Mouse (Mus musculus): ENCODE data around the gene H2bfm. TPM values are rescaled to one million over a fixed set of nuclear protein-coding genes. Genes with fewer than 3 reads are reported as not detected.
A peak's percentile ranks its signal among the peaks of the same experiment; 100 is the strongest.
"Not testable (repeated sequence)": the region's sequence is repeated elsewhere in the genome, so short reads cannot be mapped to it uniquely, and the experiment has no call there.

The H2bfm gene
- total RNA-seq (2021) = not detected

GRCm38 (mm10) chrX:136927031-136927430 is at the start of gene H2bfm:
H2bfm (plus strand) TSS chrX:136927325.
- no peak for DNase-seq

DNA sequence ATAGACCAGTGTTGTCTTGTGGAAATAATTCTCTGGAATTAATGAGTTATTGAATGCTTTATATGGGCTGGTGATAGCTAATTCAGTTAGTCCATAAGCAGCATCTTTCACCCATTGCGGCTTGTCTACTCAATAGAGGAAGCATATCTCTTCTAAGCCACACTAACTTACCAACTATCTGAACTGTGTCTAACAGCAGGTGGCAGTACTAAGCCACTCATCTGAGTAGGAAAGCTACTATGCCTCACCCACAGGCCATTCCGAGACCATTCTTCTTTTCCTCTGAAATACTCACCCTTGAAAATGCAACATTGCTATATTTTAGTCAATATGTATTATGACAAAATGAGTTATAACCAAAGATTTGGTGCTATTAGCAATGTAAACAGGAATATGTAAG is 31.4 kb upstream of the H2bfm start:
- DNase-seq = peak; percentile 4

DNA sequence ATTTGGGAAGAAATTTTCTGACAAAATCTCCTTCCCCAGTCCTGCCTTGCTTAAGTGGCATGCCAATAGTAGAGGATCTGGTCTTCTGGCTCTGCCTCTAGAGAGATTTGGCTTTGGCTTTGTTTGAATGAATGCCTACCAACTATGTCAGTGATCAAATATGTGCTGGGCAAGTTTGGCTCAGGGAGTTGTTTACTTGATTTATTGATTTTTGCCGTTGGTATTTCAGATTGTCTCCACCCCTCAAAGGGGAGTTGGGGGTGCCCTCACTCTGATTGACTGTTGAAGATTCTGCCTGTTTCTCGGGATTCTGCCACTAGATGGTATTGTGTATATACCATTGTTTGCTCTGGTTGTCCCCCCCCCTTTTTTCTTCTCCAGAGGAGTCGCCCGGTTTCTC is 22.8 kb upstream of the H2bfm start:
- DNase-seq = no peak

DNA sequence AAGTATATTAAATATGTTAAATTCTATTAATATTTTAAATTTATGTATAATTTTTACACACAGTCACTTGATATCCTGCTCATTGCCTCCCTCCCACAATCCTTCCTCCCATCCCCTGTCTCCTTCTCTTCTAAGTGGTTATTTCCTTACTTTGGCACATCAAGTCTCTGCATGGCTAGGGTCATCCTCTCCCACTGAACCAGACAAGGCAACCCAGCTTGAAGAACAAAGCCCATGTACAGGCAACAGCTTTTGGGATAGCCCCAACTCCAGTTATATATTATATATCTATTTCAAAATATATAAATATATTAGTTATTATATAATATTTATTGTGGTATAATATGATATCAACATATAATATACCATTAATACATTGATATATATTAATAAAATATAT is 1.3 kb upstream of the H2bfm start:
- DNase-seq = no peak

GRCm38 (mm10) chrX:136937985-136938384 is 10.9 kb downstream of the H2bfm start:
- DNase-seq = no peak

GRCm38 (mm10) chrX:136957583-136958279 is 30.6 kb downstream of the H2bfm start:
- DNase-seq = peak; percentile 53

GRCm38 (mm10) chrX:136958300-136958699 is 31.2 kb downstream of the H2bfm start:
- not testable (repeated sequence) for DNase-seq

GRCm38 (mm10) chrX:136959688-136960087 is 32.6 kb downstream of the H2bfm start:
- DNase-seq = peak; percentile 25

DNA sequence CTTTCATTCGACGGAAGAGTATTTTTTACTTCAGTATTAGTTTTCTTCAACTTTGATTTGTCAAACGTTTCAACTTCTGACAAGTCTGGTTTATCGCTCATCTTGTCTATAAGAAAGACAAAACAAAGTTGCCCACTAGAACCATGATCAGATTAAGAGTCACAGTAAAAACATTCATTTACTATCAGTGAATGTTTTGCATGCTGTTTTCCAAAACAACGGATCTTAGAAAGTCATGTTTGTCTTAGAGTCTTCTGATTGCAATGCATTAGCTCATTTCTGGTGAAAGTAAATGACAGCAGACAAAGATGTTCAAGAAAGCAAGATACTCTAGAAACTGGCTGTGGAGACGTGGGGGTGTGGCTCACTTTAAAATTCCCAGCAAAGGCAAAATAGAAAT is 48.3 kb downstream of the H2bfm start, which contains the start of gene Tmsb15b2:
Gene Tmsb15b2, minus strand, starts transcription at position 101 of the 400 bp plus-strand sequence.
- DNase-seq = not testable (repeated sequence)

DNA sequence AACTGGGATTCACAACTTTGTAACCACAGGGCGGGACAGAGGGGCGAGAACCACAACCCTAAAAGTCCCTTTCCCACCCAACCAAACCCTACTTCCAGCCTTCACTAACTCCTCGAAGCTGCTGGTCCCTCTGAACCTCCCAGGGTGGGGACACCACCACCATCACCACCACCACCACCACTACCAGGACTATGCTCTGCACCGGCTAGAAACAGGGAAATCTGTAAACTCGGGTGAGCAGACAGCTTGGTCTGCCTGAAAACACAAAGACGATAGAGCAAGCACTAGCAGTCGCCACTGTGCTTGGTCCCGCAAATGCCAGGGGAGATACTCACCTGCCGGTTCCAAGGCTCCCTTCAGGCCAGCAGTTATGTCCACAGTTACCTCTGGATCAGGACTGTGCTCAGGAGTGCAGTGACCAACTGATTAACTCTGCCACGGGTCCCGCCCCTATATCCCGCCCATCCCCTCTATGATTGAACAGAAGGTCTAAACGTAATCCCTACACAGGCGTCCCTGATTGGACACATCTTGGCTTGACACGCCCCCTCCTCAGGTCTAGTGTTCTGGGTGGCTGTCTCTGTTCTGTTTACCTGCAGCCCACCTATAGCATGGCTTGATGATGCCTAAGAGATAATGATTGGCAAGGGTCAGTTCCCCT is 49.4 kb downstream of the H2bfm start, which contains the start of the genes Tmsb15l and Tmsb15b1:
Gene Tmsb15l, minus strand, starts transcription at position 446 of the 661 bp plus-strand sequence.
Gene Tmsb15b1, minus strand, starts transcription at position 451 of the 661 bp plus-strand sequence.
- no peak for DNase-seq

Other genes starting within 250 kb of the H2bfm start
- 1 to 10 TPM; 7.4 to 7.7 TPM for gene Tceal1, start 219.3 kb upstream of the H2bfm start, total RNA-seq (2021)
- gene Morf4l2, start 183.6 kb upstream of the H2bfm start, total RNA-seq (2021) = 100 to 1,000 TPM; 223 to 227 TPM
- gene Glra4, start 147.2 kb upstream of the H2bfm start, total RNA-seq (2021) = not detected
- gene Plp1, start 104.7 kb upstream of the H2bfm start, total RNA-seq (2021) = 1 to 10 TPM; 2.0 to 4.8 TPM
- gene Rab9b, start 58.6 kb upstream of the H2bfm start, total RNA-seq (2021) = under 1 TPM; 0.09 to 0.31 TPM
- gene Tmsb15b2, start 48.2 kb downstream of the H2bfm start, total RNA-seq (2021) = 1 to 10 TPM; 5.3 to 9.7 TPM
- gene Tmsb15l, start 49.5 kb downstream of the H2bfm start, total RNA-seq (2021) = under 1 TPM in 1 of 2 experiments, not detected in 1; 0.36 TPM
- gene Tmsb15b1, start 49.5 kb downstream of the H2bfm start, total RNA-seq (2021) = 1 to 10 TPM; 1.2 to 3.3 TPM
- under 1 TPM; 0.17 to 0.25 TPM for gene Zcchc18, start 65.8 kb downstream of the H2bfm start, total RNA-seq (2021)
- 1 to 10 TPM; 6.6 to 7.9 TPM for gene Slc25a53, start 111.0 kb downstream of the H2bfm start, total RNA-seq (2021)
- gene Fam199x, start 122.3 kb downstream of the H2bfm start, total RNA-seq (2021) = 1 to 10 TPM; 5.1 to 6.3 TPM
- not detected for gene Esx1, start 194.8 kb downstream of the H2bfm start, total RNA-seq (2021)

Data from heart, postnatal 4 days (tissue).